Mouse (Mus musculus): Measurements from ENCODE around the gene Pde1b. TPM values are rescaled to one million over a fixed set of nuclear protein-coding genes. Genes with fewer than 3 reads are reported as not detected.

The Pde1b gene
- polyA plus RNA-seq, 1 experiment from 2014 or later, result 53.7 TPM

Other genes with a start within 250 kb of the Pde1b start
- gene Nfe2, start 244.6 kb upstream of the Pde1b start, polyA plus RNA-seq (2016; fragmentation: Nextera tagmentation; extraction: Ambion mirVana), result 3.2 and 4.3 TPM in 2 replicates
- 231 and 243 TPM in 2 replicates for gene Copz1, start 230.3 kb upstream of the Pde1b start, polyA plus RNA-seq (2016; fragmentation: Nextera tagmentation; extraction: Ambion mirVana)
- gene Gpr84, start 192.4 kb upstream of the Pde1b start, polyA plus RNA-seq (2016; fragmentation: Nextera tagmentation; extraction: Ambion mirVana), result 0.25 and 0.29 TPM in 2 replicates
- 20.2 and 20.9 TPM in 2 replicates for gene Zfp385a, start 162.9 kb upstream of the Pde1b start, polyA plus RNA-seq (2016; fragmentation: Nextera tagmentation; extraction: Ambion mirVana)
- 19.1 and 19.9 TPM in 2 replicates for gene Itga5, start 136.3 kb upstream of the Pde1b start, polyA plus RNA-seq (2016; fragmentation: Nextera tagmentation; extraction: Ambion mirVana)
- not detected in 2 replicates for gene Gtsf1, start 72.6 kb upstream of the Pde1b start, polyA plus RNA-seq (2016; fragmentation: Nextera tagmentation; extraction: Ambion mirVana)
- 0.38 TPM in 1 of 2 replicates, not detected in the other for gene Gtsf2, start 54.6 kb upstream of the Pde1b start, polyA plus RNA-seq (2016; fragmentation: Nextera tagmentation; extraction: Ambion mirVana)
- gene Nckap1l, start 49.2 kb upstream of the Pde1b start, polyA plus RNA-seq (2016; fragmentation: Nextera tagmentation; extraction: Ambion mirVana), result 1.7 and 1.8 TPM in 2 replicates
- 53.1 and 55.5 TPM in 2 replicates for gene Ppp1r1a, start 35.0 kb downstream of the Pde1b start, polyA plus RNA-seq (2016; fragmentation: Nextera tagmentation; extraction: Ambion mirVana)
- gene Glycam1, start 62.0 kb downstream of the Pde1b start, polyA plus RNA-seq (2016; fragmentation: Nextera tagmentation; extraction: Ambion mirVana), result not detected in 2 replicates

All from neural tube, embryonic 12.5 days (tissue).